Mouse (Mus musculus) megakaryocyte, embryonic 14.5 days (primary cell): Measurements from ENCODE around the gene Adprm. TPM values are rescaled to one million over a fixed set of nuclear protein-coding genes. Genes with fewer than 3 reads are reported as not detected.

Experiments
- H3K27me3 ChIP-seq: replicated peaks from 2 replicates; pipeline ENCODE3; 2012; ENCODE audit warnings: inconsistent platforms
- H3K36me3 ChIP-seq: replicated peaks from 2 replicates; pipeline ENCODE3; 2012; ENCODE audit warnings: low read length, inconsistent platforms, mixed read lengths
- H3K4me1 ChIP-seq: 2 replicates; pipeline ENCODE4 v1.6.1; 2012; ENCODE audit warnings: inconsistent platforms
- H3K4me3 ChIP-seq: replicated peaks from 2 replicates; pipeline ENCODE3; 2012; ENCODE audit warnings: moderate library complexity, mild to moderate bottlenecking, inconsistent platforms
- H3K9me3 ChIP-seq: 2 replicates; pipeline ENCODE4 v1.6.1; 2012; ENCODE audit warnings: inconsistent platforms
- FLI1 ChIP-seq: IDR thresholded peaks from 2 replicates; pipeline ENCODE4 v1.6.1; 2012; ENCODE audit warnings: low read length, inconsistent platforms, mixed read lengths
- GATA1 ChIP-seq: IDR thresholded peaks from 3 replicates; pipeline ENCODE4 v1.6.1; 2012; ENCODE audit warnings: mixed read lengths, low read length, inconsistent platforms, borderline replicate concordance
- polyA plus RNA-seq: library from polyadenylated mRNA; stranded (reverse); fragments of >175 nt; gene quantifications from 2 replicates; pipeline ENCODE4 v1.2.3, GENCODE M21; 2012; ENCODE audit warnings: low replicate concordance; ENCODE audit not compliant: insufficient read depth

The Adprm gene
- polyA plus RNA-seq, 1 experiment = 0.82 TPM

DNA sequence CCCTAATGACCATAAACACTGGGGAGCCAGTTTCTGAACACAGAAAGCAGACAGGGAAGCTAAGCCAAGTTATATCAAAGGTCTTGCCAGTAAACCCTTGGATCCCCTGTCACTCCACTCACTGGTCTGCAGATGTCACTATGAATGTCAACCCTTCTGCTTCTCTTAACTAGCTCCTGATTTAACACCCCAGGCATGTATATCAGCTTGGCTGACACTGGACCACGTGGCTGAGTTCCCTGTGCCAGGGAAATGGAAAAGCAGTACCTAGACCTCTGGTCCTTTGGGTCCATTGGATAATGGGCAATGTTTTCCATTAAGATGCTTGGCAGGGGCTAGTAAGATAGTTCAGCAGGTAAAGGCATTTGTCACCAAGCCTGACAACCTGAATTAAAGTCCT is 58.7 kb downstream of the Adprm start:
- TF ChIP-seq GATA1 (no peak), FLI1 (no peak)
- no peaks in the 10 kb centered on the region for H3K9me3 ChIP-seq
- H3K36me3 ChIP-seq = no peaks in the 10 kb centered on the region
- H3K27me3 ChIP-seq = peaks cover 39% of the 10 kb centered on the region
- no peak overlapping the region for H3K4me3 ChIP-seq
- no peaks in the 10 kb centered on the region for H3K4me1 ChIP-seq

DNA sequence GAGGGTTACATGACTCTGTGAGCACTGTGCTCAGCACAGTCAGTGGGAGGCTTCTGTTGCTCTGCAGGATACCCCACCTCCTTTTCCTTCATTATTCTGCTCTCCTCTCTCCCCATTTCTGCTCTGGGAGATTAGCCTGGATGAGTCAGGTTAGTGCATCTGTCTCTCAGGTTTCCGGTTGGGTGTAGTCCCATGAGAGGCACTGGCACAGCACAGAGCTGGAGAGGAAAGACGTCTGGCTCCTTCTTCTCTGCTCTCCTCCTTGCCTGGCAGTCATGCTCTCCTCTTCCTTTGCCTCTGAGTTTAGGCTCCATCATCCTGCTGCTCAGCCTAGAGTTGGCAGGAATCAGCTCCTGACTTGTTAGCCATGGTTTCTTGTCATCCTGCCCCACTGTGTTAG is 60.2 kb downstream of the Adprm start:
- no peak overlapping the region for H3K4me3 ChIP-seq
- H3K36me3 ChIP-seq = no peaks in the 10 kb centered on the region
- H3K4me1 ChIP-seq = peaks cover 14% of the 10 kb centered on the region
- peaks cover 31% of the 10 kb centered on the region for H3K27me3 ChIP-seq
- no peaks in the 10 kb centered on the region for H3K9me3 ChIP-seq
- TF ChIP-seq GATA1 (no peak), FLI1 (no peak)

Other genes with a start within 250 kb of the Adprm start
- gene Pirt, start 140.6 kb downstream of the Adprm start, polyA plus RNA-seq = not detected in 2 replicates
- not detected in 2 replicates for gene Tmem238l, start 96.0 kb downstream of the Adprm start, polyA plus RNA-seq
- gene Tmem220, start 27.4 kb downstream of the Adprm start, polyA plus RNA-seq = 1.8 TPM in 1 of 2 replicates, not detected in the other
- 1.2 TPM in 1 of 2 replicates, not detected in the other for gene Sco1, start 76 bp upstream of the Adprm start, polyA plus RNA-seq
- gene Myh3, start 25.7 kb upstream of the Adprm start, polyA plus RNA-seq = not detected in 2 replicates
- gene Myh2, start 118.4 kb upstream of the Adprm start, polyA plus RNA-seq = not detected in 2 replicates
- not detected in 2 replicates for gene Myh1, start 147.5 kb upstream of the Adprm start, polyA plus RNA-seq
- not detected in 2 replicates for gene Myh4, start 185.4 kb upstream of the Adprm start, polyA plus RNA-seq
- 0.54 TPM in 1 of 2 replicates, not detected in the other for gene Myh8, start 224.5 kb upstream of the Adprm start, polyA plus RNA-seq